Mouse (Mus musculus) adrenal gland, postnatal 25 days (tissue): ENCODE measurements around the gene Prex1. TPM values are rescaled to one million over a fixed set of nuclear protein-coding genes. Genes with fewer than 3 reads are reported as not detected.
A peak's percentile ranks its signal among the peaks of the same experiment; 100 is the strongest.
"Not testable (repeated sequence)": the region's sequence is repeated elsewhere in the genome, so short reads cannot be mapped to it uniquely, and the experiment has no call there.

Experiments used
- DNase-seq: peaks from one replicate; pipeline ENCODE4 v3.0.0; 2021; ENCODE audit warnings: mixed read lengths
- long read RNA-seq: library from polyadenylated mRNA; stranded (forward); transcript quantifications from one replicate; pipeline ENCODE4 v2.0.0, GENCODE M21; 2021
- total RNA-seq: library from RNA; stranded (reverse); gene quantifications from 2 replicates; pipeline ENCODE4 v1.2.3, GENCODE M21; 2021

Prex1 gene
- total RNA-seq, result 14.0 and 14.1 TPM in 2 replicates
- long read RNA-seq, partial matches to known transcripts, result 2 of 2 reads
- long read RNA-seq, other reads (novel, unspliced or antisense), result 0 of 2 reads

DNA sequence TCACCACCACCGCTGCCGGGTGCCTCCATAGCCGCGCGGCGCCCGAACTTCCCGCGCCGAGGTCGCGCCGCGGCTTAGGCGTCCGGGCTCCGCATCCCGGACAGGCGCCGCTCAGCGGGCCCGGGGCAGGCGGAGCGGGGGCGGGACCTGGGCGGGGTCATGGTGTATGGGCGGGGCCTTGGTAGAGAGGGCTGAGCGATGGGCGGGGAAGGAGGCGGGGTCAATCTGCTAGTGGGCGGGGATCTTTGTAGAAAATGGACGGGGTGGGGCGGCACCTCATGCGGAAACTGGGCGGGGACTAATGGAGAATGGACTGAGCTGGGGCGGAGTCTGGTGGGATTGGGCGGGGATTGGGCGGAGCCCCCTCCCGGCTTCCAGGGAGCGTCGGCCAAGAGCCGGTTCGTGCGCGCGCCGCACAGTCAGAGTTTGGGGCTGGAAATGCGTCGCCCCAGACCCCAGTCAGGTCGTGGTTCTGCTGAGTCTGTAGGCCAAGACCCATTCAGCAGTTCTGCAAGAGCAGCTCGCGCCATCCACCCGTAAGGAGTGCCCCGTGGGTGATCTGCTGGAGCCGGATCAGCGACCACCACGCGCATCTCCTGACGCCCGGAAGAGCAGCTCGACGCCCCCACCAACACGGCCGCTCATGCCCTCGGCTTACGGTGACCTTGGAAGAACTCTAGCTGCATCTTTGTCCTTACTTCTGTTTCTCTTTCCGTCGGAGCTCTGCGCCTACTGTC is at the start of gene Prex1:
TSS of gene Prex1 (minus strand) at position 143 of the 737 bp plus-strand sequence.
- DNase-seq, result peak; percentile 99

DNA sequence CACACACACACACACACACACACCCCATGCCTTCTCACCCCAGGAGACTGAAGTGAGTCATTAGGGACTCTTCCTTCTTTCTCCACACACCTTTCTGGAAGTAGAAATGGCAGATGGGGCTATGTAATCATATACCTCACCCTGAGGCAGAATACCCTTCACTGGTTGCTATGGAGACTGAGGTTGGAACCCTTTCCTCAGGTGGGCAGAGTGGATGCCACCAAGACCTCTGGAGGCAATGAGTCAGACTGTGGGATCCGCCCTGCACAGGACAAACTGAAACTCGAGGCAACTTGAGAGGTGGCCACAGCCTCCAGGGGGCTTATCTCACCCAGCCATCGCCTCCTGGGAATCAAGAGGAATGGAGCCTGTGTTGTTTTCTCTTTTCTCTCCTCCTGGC is 44.3 kb upstream of the Prex1 start:
- DNase-seq, result no peak

- no peak for DNase-seq
Observed at GRCm38 (mm10) chr2:166754760-166755159, 41.1 kb upstream of the Prex1 start.

GRCm38 (mm10) chr2:166754194-166754593 is 40.6 kb upstream of the Prex1 start:
- no peak for DNase-seq

DNA sequence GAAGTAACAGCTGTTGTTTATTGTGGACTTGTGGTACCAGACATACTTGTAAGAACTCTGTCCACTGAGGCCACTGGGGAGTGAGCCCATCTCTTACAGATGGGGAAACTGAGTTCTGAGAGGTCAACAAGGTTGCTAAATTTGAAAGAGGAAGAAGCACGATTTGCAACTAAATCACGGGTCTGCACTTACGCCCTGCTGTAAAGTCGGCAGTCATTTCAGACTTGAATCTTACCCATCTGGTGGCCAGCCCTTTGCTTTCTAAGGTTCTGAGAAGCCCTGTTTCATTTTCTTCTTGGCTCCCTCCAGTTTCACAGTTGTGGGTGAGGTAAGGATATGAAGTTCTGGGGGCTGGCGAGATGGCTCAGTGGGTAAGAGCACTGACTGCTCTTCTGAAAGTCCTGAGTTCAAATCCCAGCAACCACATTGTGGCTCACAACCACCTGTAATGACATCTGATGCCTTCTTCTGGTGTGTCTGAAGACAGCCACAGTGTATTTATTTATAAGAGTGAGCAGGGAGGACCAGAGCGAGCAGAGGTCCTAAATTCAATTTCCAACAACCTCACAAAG is 37.1 kb upstream of the Prex1 start:
- no peak for DNase-seq

- not testable (repeated sequence) for DNase-seq
Observed at GRCm38 (mm10) chr2:166746261-166746913, 32.8 kb upstream of the Prex1 start.

- DNase-seq, result no peak
Observed at GRCm38 (mm10) chr2:166745849-166746248, 32.2 kb upstream of the Prex1 start.

- DNase-seq, result no peak
Observed at GRCm38 (mm10) chr2:166744433-166744832, 30.8 kb upstream of the Prex1 start.

DNA sequence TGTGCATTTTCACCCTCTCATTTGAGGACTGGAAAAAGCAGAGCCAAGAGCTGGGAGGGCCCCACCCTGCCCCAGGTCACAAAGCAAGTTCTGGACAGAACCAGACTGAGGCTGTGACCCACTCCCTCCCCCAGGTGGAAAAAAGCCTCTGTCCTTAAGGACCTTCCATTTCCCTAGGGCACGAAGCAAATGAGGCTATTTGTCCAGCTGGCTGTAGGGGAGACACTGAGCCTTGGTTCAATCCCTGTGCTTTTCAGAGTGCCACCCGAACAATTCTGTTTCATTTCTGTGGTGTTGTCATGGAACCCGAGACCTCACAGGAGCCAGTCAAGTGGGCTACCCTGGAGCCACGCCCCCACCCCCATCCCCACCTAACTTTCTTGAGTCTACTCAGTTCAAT is 29.9 kb upstream of the Prex1 start:
- no peak for DNase-seq

GRCm38 (mm10) chr2:166741445-166741844 is 27.8 kb upstream of the Prex1 start:
- no peak for DNase-seq

GRCm38 (mm10) chr2:166740396-166740795 is 26.8 kb upstream of the Prex1 start:
- no peak for DNase-seq

- DNase-seq, result no peak
Observed at GRCm38 (mm10) chr2:166737307-166737706, 23.7 kb upstream of the Prex1 start.

DNA sequence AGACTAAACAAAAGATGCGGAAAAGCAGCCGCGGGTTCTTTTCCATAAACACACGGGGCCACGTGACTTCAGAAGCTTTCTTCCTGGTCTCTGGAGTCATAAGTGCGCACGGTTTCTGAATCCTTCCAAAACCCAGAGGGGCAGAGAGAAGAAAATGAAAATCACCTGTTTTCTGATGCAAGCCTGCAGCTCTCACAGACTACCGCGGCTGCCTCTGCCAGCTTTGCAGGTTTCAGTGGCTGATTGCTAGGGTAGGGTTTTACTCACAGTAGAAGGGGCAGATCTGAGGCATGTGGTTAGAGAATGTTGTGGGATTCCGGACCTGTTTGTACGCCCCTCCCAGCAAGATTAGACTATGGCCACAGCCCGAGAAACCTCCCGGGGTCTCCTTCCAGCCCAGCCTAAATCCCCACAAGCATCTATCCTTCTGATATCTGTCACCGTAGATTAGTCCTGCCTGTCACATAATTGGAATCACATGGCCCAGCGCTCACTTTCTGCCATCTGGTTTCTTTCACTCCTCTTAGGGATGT is 21.9 kb upstream of the Prex1 start:
- no peak for DNase-seq

GRCm38 (mm10) chr2:166732860-166733259 is 19.2 kb upstream of the Prex1 start:
- DNase-seq, result no peak

DNA sequence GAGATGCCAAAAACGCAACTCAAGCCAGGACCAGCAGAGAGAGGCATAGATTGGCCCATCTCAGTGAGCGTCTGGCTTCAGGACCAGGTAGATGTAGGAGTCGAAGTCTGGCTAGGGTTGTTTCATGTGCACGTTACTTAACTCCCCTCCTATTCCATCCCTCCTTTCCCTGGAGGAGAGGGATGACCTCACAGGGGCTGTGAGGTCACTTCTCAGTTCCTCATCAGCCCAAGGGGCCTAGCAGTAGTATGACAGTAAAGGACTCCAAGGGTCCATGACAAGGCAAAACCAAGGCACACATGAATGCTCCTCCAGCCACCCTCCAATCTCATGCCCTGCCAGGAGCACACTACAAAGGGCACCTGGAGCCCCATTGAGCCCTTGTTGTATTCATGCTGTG is 18.5 kb upstream of the Prex1 start:
- no peak for DNase-seq

- DNase-seq, result not testable (repeated sequence)
Observed at GRCm38 (mm10) chr2:166731102-166731883, 17.7 kb upstream of the Prex1 start.

DNA sequence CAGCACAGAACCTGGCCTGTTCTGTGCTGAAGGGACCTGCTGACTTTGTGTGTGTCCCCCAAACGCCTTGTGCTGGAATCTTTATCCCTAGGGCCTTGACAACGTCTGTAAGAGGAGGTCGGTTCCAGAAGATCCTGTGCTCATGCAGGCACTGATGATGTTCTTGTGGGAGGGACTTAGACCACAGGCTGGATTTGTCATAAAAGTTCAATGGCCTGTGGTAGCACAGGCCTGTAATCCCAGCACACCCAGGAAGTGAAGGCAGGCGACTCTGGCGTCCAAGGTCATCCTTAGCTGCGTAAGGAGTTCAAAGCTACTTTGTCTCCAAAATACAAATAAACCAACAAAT is 16.9 kb upstream of the Prex1 start:
- no peak for DNase-seq

- peak; percentile 67 for DNase-seq
Observed at GRCm38 (mm10) chr2:166729656-166730566, 16.3 kb upstream of the Prex1 start.

- DNase-seq, result no peak
Observed at GRCm38 (mm10) chr2:166729045-166729444, 15.4 kb upstream of the Prex1 start.

DNA sequence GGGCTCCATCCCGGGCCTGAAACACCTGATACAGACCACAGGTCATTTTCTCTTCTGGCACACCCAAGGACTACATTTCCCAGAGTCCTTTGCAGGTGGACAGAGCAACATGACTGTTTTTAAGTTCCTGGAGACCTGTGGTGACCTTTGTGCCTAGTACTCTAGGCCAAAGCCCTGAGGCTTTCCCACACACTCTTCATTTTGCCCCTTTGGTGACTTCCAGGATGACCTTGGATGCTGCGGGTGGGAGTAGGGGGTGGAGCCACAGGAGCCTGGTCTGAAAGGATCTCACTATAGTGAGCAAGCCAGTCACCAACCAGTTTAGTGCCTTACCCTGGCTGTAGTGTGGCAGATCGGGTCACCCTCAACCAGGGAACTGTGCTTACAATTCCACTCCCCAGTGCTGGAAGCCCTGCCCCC is 14.6 kb upstream of the Prex1 start:
- no peak for DNase-seq

- DNase-seq, result no peak
Observed at GRCm38 (mm10) chr2:166727790-166728189, 14.2 kb upstream of the Prex1 start.
